Mouse (Mus musculus) C2C12 (cell line): ENCODE data around the gene Gm17087. TPM values are rescaled to one million over a fixed set of nuclear protein-coding genes. Genes with fewer than 3 reads are reported as not detected.

ENCODE experiments used
- H3K27me3 ChIP-seq: one replicate; pipeline ENCODE4 v1.6.1; 2011; ENCODE audit not compliant: control insufficient read depth, insufficient read depth, insufficient read length
- H3K36me3 ChIP-seq: one replicate; pipeline ENCODE4 v1.6.1; 2011; ENCODE audit not compliant: control insufficient read depth, insufficient read depth
- H3K4me3 ChIP-seq: one replicate; pipeline ENCODE4 v1.5.1; 2011; ENCODE audit warnings: mild to moderate bottlenecking, control low read depth; ENCODE audit not compliant: poor library complexity, insufficient read depth, severe bottlenecking
- H3K79me2 ChIP-seq: one replicate; pipeline ENCODE4 v1.6.1; 2011; ENCODE audit not compliant: control insufficient read depth, insufficient read depth
- H3K79me3 ChIP-seq: one replicate; pipeline ENCODE4 v1.6.1; 2011; ENCODE audit warnings: low read depth, control low read depth
- H3ac ChIP-seq: one replicate; pipeline ENCODE3; 2011; ENCODE audit warnings: low read depth; ENCODE audit not compliant: control insufficient read depth, insufficient read length
- CEBPB ChIP-seq: IDR thresholded peaks from one replicate; pipeline ENCODE4 v1.6.1; 2011; ENCODE audit warnings: low read depth, mild to moderate bottlenecking, control low read depth, moderate library complexity
- CTCF ChIP-seq: IDR thresholded peaks from one replicate; pipeline ENCODE4 v1.5.1; 2011; ENCODE audit not compliant: control insufficient read depth, insufficient read depth, insufficient read length
- FOSL1 ChIP-seq: IDR thresholded peaks from one replicate; pipeline ENCODE4 v1.8.0; 2011; ENCODE audit warnings: mild to moderate bottlenecking, low read length; ENCODE audit not compliant: poor library complexity, insufficient read depth, severe bottlenecking
- MAX ChIP-seq: IDR thresholded peaks from one replicate; pipeline ENCODE4 v1.6.1; 2011; ENCODE audit warnings: mild to moderate bottlenecking, control low read depth
- MYOD1 ChIP-seq: IDR thresholded peaks from one replicate; pipeline ENCODE4 v1.6.1; 2011; ENCODE audit warnings: low read depth; ENCODE audit not compliant: control insufficient read depth, insufficient read length
- MYOG ChIP-seq: IDR thresholded peaks from one replicate; pipeline ENCODE4 v1.6.1; 2011; ENCODE audit not compliant: control insufficient read depth, insufficient read length; ENCODE audit errors: extremely low read depth
- USF1 ChIP-seq: IDR thresholded peaks from one replicate; pipeline ENCODE4 v1.6.1; 2011; ENCODE audit warnings: low read depth, mild to moderate bottlenecking, control low read depth, moderate library complexity
- polyA plus RNA-seq: library from polyadenylated mRNA; unstranded; fragments of >200 nt; fragmentation: generic; extraction: Trizol; gene quantifications from one replicate; pipeline ENCODE4 v1.2.1, GENCODE M21; 2012; ENCODE audit warnings: missing spikeins

Gene Gm17087
- polyA plus RNA-seq, 1 experiment: not detected

- no peaks in the 10 kb centered on the region for H3K79me3 ChIP-seq
- TF ChIP-seq MAX (no peak), MYOD1 (no peak), USF1 (no peak), CEBPB (no peak), CTCF (no peak), FOSL1 (no peak), MYOG (no peak)
- no peak overlapping the region for H3ac ChIP-seq
- no peak overlapping the region for H3K4me3 ChIP-seq
- H3K27me3 ChIP-seq: no peaks in the 10 kb centered on the region
- no peaks in the 10 kb centered on the region for H3K36me3 ChIP-seq
- no peaks in the 10 kb centered on the region for H3K79me2 ChIP-seq
Observed at GRCm38 (mm10) chr17:8536522-8536921, 30.2 kb downstream of the Gm17087 start.

GRCm38 (mm10) chr17:8533828-8534227 is 32.9 kb downstream of the Gm17087 start:
- Histone ChIP-seq H3K27me3 (no peaks in the 10 kb centered on the region), H3K4me3 (no peak overlapping the region), H3K79me2 (no peaks in the 10 kb centered on the region), H3ac (no peak overlapping the region), H3K79me3 (no peaks in the 10 kb centered on the region), H3K36me3 (no peaks in the 10 kb centered on the region)
- no peak for TF ChIP-seq FOSL1
- no peak for TF ChIP-seq USF1
- no peak for TF ChIP-seq MYOD1
- no peak for TF ChIP-seq CTCF
- no peak for TF ChIP-seq MAX
- TF ChIP-seq MYOG: no peak
- TF ChIP-seq CEBPB: no peak

- H3K79me3 ChIP-seq: no peaks in the 10 kb centered on the region
- no peak for TF ChIP-seq MYOG
- TF ChIP-seq FOSL1: no peak
- TF ChIP-seq CEBPB: no peak
- TF ChIP-seq USF1: no peak
- no peak for TF ChIP-seq MYOD1
- TF ChIP-seq CTCF: no peak
- TF ChIP-seq MAX: no peak
- H3K79me2 ChIP-seq: no peaks in the 10 kb centered on the region
- no peak overlapping the region for H3ac ChIP-seq
- no peaks in the 10 kb centered on the region for H3K36me3 ChIP-seq
- H3K4me3 ChIP-seq: no peak overlapping the region
- H3K27me3 ChIP-seq: no peaks in the 10 kb centered on the region
Observed at GRCm38 (mm10) chr17:8532609-8533008, 34.1 kb downstream of the Gm17087 start.

- H3ac ChIP-seq: no peak overlapping the region
- no peaks in the 10 kb centered on the region for H3K36me3 ChIP-seq
- no peak overlapping the region for H3K4me3 ChIP-seq
- no peaks in the 10 kb centered on the region for H3K79me2 ChIP-seq
- H3K27me3 ChIP-seq: no peaks in the 10 kb centered on the region
- H3K79me3 ChIP-seq: no peaks in the 10 kb centered on the region
- TF ChIP-seq MYOD1: no peak
- TF ChIP-seq FOSL1: no peak
- TF ChIP-seq MYOG: no peak
- TF ChIP-seq CEBPB: no peak
- no peak for TF ChIP-seq MAX
- no peak for TF ChIP-seq CTCF
- no peak for TF ChIP-seq USF1
Observed at GRCm38 (mm10) chr17:8528641-8529040, 38.1 kb downstream of the Gm17087 start.

GRCm38 (mm10) chr17:8526815-8527261 is 39.9 kb downstream of the Gm17087 start:
- H3K79me2 ChIP-seq: no peaks in the 10 kb centered on the region
- TF ChIP-seq CTCF (no peak), CEBPB (no peak), MYOG (no peak), USF1 (no peak), MYOD1 (no peak), FOSL1 (no peak), MAX (no peak)
- no peaks in the 10 kb centered on the region for H3K79me3 ChIP-seq
- no peak overlapping the region for H3ac ChIP-seq
- H3K4me3 ChIP-seq: no peak overlapping the region
- H3K27me3 ChIP-seq: no peaks in the 10 kb centered on the region
- no peaks in the 10 kb centered on the region for H3K36me3 ChIP-seq

GRCm38 (mm10) chr17:8525971-8526740 is 40.6 kb downstream of the Gm17087 start:
- H3K36me3 ChIP-seq: no peaks in the 10 kb centered on the region
- TF ChIP-seq CEBPB (no peak), MYOG (no peak), MYOD1 (no peak), CTCF (no peak), USF1 (no peak), FOSL1 (no peak), MAX (no peak)
- H3K79me3 ChIP-seq: no peaks in the 10 kb centered on the region
- H3K79me2 ChIP-seq: no peaks in the 10 kb centered on the region
- no peaks in the 10 kb centered on the region for H3K27me3 ChIP-seq
- H3K4me3 ChIP-seq: no peak overlapping the region
- H3ac ChIP-seq: no peak overlapping the region
